8 mouse cellular contexts compared by ENCODE assay signal in the genomic region with DNA sequence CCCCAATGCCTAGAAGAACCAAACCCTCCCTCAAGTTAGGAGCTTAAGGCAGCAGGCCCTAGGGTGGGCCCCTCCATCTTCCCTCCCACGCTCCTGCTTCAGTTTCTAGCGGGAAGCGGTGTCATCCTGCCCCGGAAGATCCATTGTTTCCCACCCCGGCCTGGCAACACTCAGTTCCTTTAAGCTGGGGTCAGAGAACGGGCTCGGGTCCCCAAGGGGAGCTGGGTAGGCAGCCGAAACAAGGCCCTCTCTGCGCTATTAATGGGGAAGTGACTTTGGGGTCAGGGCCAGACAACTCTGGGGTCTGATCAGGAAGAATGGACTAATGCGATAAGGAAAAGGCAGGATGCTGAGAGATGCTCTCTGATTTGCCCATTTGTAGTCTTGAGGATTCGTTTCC. TPM values are rescaled to one million over a fixed set of nuclear protein-coding genes. Genes with fewer than 3 reads are reported as not detected.
DNase-seq lines count a peak whose midpoint lies in the region; ATAC-seq and TF ChIP-seq lines count a peak whose summit lies in the region.

No protein-coding gene starts in this region.

- H3K9me3 ChIP-seq in G1E (replicated peaks) = peaks cover 8% of the 10 kb centered on the region
- H3K9me3 ChIP-seq in forebrain, embryonic 10.5 days = no peaks in the 10 kb centered on the region
- H3K9me3 ChIP-seq in midbrain, embryonic 14.5 days (ENCODE audit: control insufficient read depth, low read length) = no peaks in the 10 kb centered on the region

- H3K27ac ChIP-seq in forebrain, embryonic 10.5 days = peak overlapping the region; percentile 99
- 0 out of 2 replicates have a peak overlapping the region, but pooled peaks have one; percentile 96 for H3K27ac ChIP-seq in midbrain, embryonic 14.5 days (replicated peaks; ENCODE audit: low read depth, low read length)

- WGBS in forebrain, embryonic 10.5 days = 21% methylated on average over 11 of the region's 11 CpGs
- WGBS in midbrain, embryonic 14.5 days = 20% methylated on average over 11 of the region's 11 CpGs

- intact Hi-C loops in heart, postnatal 25 days (cut with DNase I) = loop anchor here (5.0 kb wide), 1 partner anchor 299 kb away; a partner anchor contains a TSS

- DNase-seq in CD4-positive helper T cell, adult 2 months (ENCODE audit: low read depth, low spot score) = peak; percentile 18
- DNase-seq in G1E (ENCODE audit: low spot score) (no peak), MN1 (ENCODE audit: low spot score) (no peak)
- no peak for DNase-seq in forebrain, embryonic 10.5 days (ENCODE audit: extremely low spot score, low spot score)
- DNase-seq in heart, postnatal 25 days (ENCODE audit: low spot score) = peak; percentile 76
- DNase-seq in kidney, postnatal 36 days = peak; percentile 73 to 76
- DNase-seq in midbrain, embryonic 14.5 days = no peak

- peak overlapping the region; percentile 81 for H3K4me3 ChIP-seq in G1E (ENCODE audit: low read depth, low read length)
- H3K4me3 ChIP-seq in forebrain, embryonic 10.5 days = peak overlapping the region; percentile 73
- no peak overlapping the region for H3K4me3 ChIP-seq in midbrain, embryonic 14.5 days (replicated peaks; ENCODE audit: low read depth, low read length)

- H3K4me2 ChIP-seq in midbrain, embryonic 14.5 days (ENCODE audit: low read length) = peak overlapping the region; percentile 84

- no peak for TF ChIP-seq CTCF in G1E (IDR thresholded peaks at IDR 0.05; ENCODE audit: low read depth, low read length)

- no peaks in the 10 kb centered on the region for H3K27me3 ChIP-seq in G1E (ENCODE audit: insufficient read depth, low read length)
- H3K27me3 ChIP-seq in forebrain, embryonic 10.5 days (ENCODE audit: poor library complexity, severe bottlenecking) = peaks cover 25% of the 10 kb centered on the region
- no peaks in the 10 kb centered on the region for H3K27me3 ChIP-seq in midbrain, embryonic 14.5 days (ENCODE audit: control insufficient read depth, insufficient read depth, low read length)

- H3K9ac ChIP-seq in midbrain, embryonic 14.5 days (replicated peaks; ENCODE audit: low read length) = peak overlapping the region; percentile 73; the same call in 1 of the 2 replicates

- H3K4me1 ChIP-seq in G1E (ENCODE audit: insufficient read depth, low read depth, low read length) = peaks cover 49% of the 10 kb centered on the region
- H3K4me1 ChIP-seq in forebrain, embryonic 10.5 days = peaks cover 65% of the 10 kb centered on the region
- peaks cover 17% of the 10 kb centered on the region; the same call in 1 of the 2 replicates for H3K4me1 ChIP-seq in midbrain, embryonic 14.5 days (ENCODE audit: control insufficient read depth, insufficient read depth, low read length)

- ATAC-seq in G1E (ENCODE audit: extremely low read depth, insufficient number of reproducible peaks, low FRiP score, poor library complexity, severe bottlenecking) = no peak
- no peak for ATAC-seq in midbrain, embryonic 14.5 days (ENCODE audit: low FRiP score, low TSS enrichment)
- ATAC-seq in granulocyte monocyte progenitor cell, adult 5-6 weeks (replicated peaks; ENCODE audit: poor library complexity, severe bottlenecking) = no peak

- H3K36me3 ChIP-seq in G1E (replicated peaks) = peaks cover 54% of the 10 kb centered on the region
- H3K36me3 ChIP-seq in forebrain, embryonic 10.5 days (replicated peaks) = peaks cover 34% of the 10 kb centered on the region
- H3K36me3 ChIP-seq in midbrain, embryonic 14.5 days (ENCODE audit: control insufficient read depth, insufficient read depth, low read length) = peaks cover 43% of the 10 kb centered on the region

RNA-seq across cellular contexts. Expression of a gene that starts 1.3 kb away (rescaled TPM):
- total RNA-seq in G1E (2014; fragmentation: Nextera tagmentation) (2.6 TPM in 2 replicates), G1E (2017) (0.93 and 1.2 TPM in 2 replicates)
- 2.2 and 3.0 TPM in 2 replicates for polyA plus RNA-seq in G1E (2012)
- 23.3 and 23.4 TPM in 2 replicates for polyA plus RNA-seq in forebrain, embryonic 10.5 days (2016; fragmentation: Nextera tagmentation; extraction: Ambion mirVana)
- total RNA-seq in heart, postnatal 25 days (2021) = 10 to 100 TPM; 22.5 to 23.7 TPM
- 2.6 and 4.9 TPM in 2 replicates for polyA plus RNA-seq in midbrain, embryonic 14.5 days (2014; fragmentation: Nextera tagmentation; extraction: Ambion mirVana)
- total RNA-seq in granulocyte monocyte progenitor cell, adult 5-6 weeks (2014; fragmentation: Nextera tagmentation) = not detected in 2 replicates
- total RNA-seq in granulocyte monocyte progenitor cell, adult 5-6 weeks (2017) = 0.56 TPM in 1 of 2 replicates, not detected in the other

RNA-seq across cellular contexts. Expression of a gene that starts 1.3 kb away (rescaled TPM):
- 24.0 and 26.0 TPM in 2 replicates for total RNA-seq in G1E (2014; fragmentation: Nextera tagmentation)
- 36.0 and 41.5 TPM in 2 replicates for total RNA-seq in G1E (2017)
- polyA plus RNA-seq in G1E (2012) = 3.5 and 9.1 TPM in 2 replicates
- polyA plus RNA-seq in forebrain, embryonic 10.5 days (2016; fragmentation: Nextera tagmentation; extraction: Ambion mirVana) = 47.3 and 54.6 TPM in 2 replicates
- total RNA-seq in heart, postnatal 25 days (2021) = 10 to 100 TPM; 26.1 to 29.3 TPM
- 17.0 and 24.8 TPM in 2 replicates for polyA plus RNA-seq in midbrain, embryonic 14.5 days (2014; fragmentation: Nextera tagmentation; extraction: Ambion mirVana)
- total RNA-seq in granulocyte monocyte progenitor cell, adult 5-6 weeks (2014; fragmentation: Nextera tagmentation) = 22.8 and 25.2 TPM in 2 replicates
- total RNA-seq in granulocyte monocyte progenitor cell, adult 5-6 weeks (2017) = 32.7 and 38.2 TPM in 2 replicates

RNA-seq across cellular contexts. Expression of a gene that starts 1.5 kb away (rescaled TPM):
- 96.2 and 98.4 TPM in 2 replicates for total RNA-seq in G1E (2014; fragmentation: Nextera tagmentation)
- total RNA-seq in G1E (2017) = 171 and 204 TPM in 2 replicates
- 104 and 107 TPM in 2 replicates for polyA plus RNA-seq in G1E (2012)
- 131 and 136 TPM in 2 replicates for polyA plus RNA-seq in forebrain, embryonic 10.5 days (2016; fragmentation: Nextera tagmentation; extraction: Ambion mirVana)
- 10 to 100 TPM; 97.5 to 99.2 TPM for total RNA-seq in heart, postnatal 25 days (2021)
- polyA plus RNA-seq in midbrain, embryonic 14.5 days (2014; fragmentation: Nextera tagmentation; extraction: Ambion mirVana) = 97.6 and 123 TPM in 2 replicates
- total RNA-seq in granulocyte monocyte progenitor cell, adult 5-6 weeks (2014; fragmentation: Nextera tagmentation) = 164 and 170 TPM in 2 replicates
- 112 and 181 TPM in 2 replicates for total RNA-seq in granulocyte monocyte progenitor cell, adult 5-6 weeks (2017)

RNA-seq across cellular contexts. Expression of a gene that starts 16.7 kb away (rescaled TPM):
- total RNA-seq in G1E (2014; fragmentation: Nextera tagmentation) = 145 and 185 TPM in 2 replicates
- total RNA-seq in G1E (2017) = 3.9 and 4.8 TPM in 2 replicates
- polyA plus RNA-seq in G1E (2012) = 104 and 111 TPM in 2 replicates
- 31.7 TPM in 2 replicates for polyA plus RNA-seq in forebrain, embryonic 10.5 days (2016; fragmentation: Nextera tagmentation; extraction: Ambion mirVana)
- total RNA-seq in heart, postnatal 25 days (2021) = 10 to 100 TPM; 25.6 to 30.3 TPM
- polyA plus RNA-seq in midbrain, embryonic 14.5 days (2014; fragmentation: Nextera tagmentation; extraction: Ambion mirVana) = 41.1 and 41.2 TPM in 2 replicates
- 12.1 and 14.4 TPM in 2 replicates for total RNA-seq in granulocyte monocyte progenitor cell, adult 5-6 weeks (2014; fragmentation: Nextera tagmentation)
- 0.99 and 2.8 TPM in 2 replicates for total RNA-seq in granulocyte monocyte progenitor cell, adult 5-6 weeks (2017)

RNA-seq across cellular contexts. Expression of a gene that starts 27.6 kb away (rescaled TPM):
- total RNA-seq in G1E (2014; fragmentation: Nextera tagmentation) (120 TPM in 2 replicates), G1E (2017) (55.6 and 71.0 TPM in 2 replicates)
- polyA plus RNA-seq in G1E (2012) = 183 and 212 TPM in 2 replicates
- polyA plus RNA-seq in forebrain, embryonic 10.5 days (2016; fragmentation: Nextera tagmentation; extraction: Ambion mirVana) = 40.7 and 44.9 TPM in 2 replicates
- total RNA-seq in heart, postnatal 25 days (2021) = 10 to 100 TPM; 26.4 to 27.9 TPM
- polyA plus RNA-seq in midbrain, embryonic 14.5 days (2014; fragmentation: Nextera tagmentation; extraction: Ambion mirVana) = 77.5 and 80.8 TPM in 2 replicates
- 37.0 and 59.8 TPM in 2 replicates for total RNA-seq in granulocyte monocyte progenitor cell, adult 5-6 weeks (2014; fragmentation: Nextera tagmentation)
- total RNA-seq in granulocyte monocyte progenitor cell, adult 5-6 weeks (2017) = 26.9 and 37.7 TPM in 2 replicates

Comparison
In these comparisons a context has a peak if more than half of its experiments do, and no peak if none do; other contexts are left out.
1. DNase-seq: peak in CD4-positive helper T cell, adult 2 months (single experiment), heart, postnatal 25 days (single experiment) and kidney, postnatal 36 days (2 of 2); none in G1E (single experiment), forebrain, embryonic 10.5 days (single experiment), midbrain, embryonic 14.5 days (single experiment) and MN1 (single experiment).
2. RNA of a gene that starts 1.3 kb away (total RNA-seq): 22.5 to 23.7 TPM in heart, postnatal 25 days; 0.93 to 2.6 TPM in G1E and 0.56 TPM in granulocyte monocyte progenitor cell, adult 5-6 weeks; every median in the first group is over 4 times any median in the second.